Mouse (Mus musculus): ENCODE measurements around the gene Tifab.

GRCm38 (mm10) chr13:56139167-56139751, 39.4 kb downstream of the Tifab start:
- TF ChIP-seq CTCF (IDR thresholded peaks at IDR 0.05; ENCODE audit: low read depth, low read length) (no peak), POLR2A (IDR thresholded peaks at IDR 0.05; ENCODE audit: extremely low read depth, insufficient read depth, low read length) (no peak)

Data from liver, adult 2 months (tissue).